Mouse (Mus musculus): ENCODE measurements at regions not wholly inside any gene's neighbourhood (a gene's known extent, or its start where the extent isn't known, plus 50 kb on each side); places are given as distances from the start of the nearest gene placed in this dataset.

DNA sequence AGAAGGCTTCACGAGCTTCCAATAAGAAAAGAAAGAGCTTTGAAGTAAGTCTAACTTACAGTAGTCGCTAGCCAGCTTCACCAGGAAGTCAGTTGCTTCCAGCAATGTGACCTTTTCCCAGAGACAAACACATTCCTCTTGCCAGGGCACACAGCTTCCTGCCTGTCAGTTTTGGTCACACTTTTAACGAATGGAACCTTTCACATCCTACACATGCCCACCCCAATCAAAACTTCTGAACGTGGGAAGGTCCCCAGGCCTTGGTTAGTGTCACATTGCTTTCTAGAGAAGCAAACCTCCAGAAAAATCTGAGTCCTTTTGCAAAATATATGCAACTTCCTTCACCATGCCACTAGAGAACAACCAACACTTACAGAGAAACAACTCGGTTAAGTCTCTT, 165.5 kb upstream of the Krr1 start:
- intact Hi-C loops (cut with DNase I), result no loop called here
- no peak overlapping the region for H3K4me3 ChIP-seq
- no peak overlapping the region for H3K27ac ChIP-seq
- no peak for TF ChIP-seq CTCF (IDR thresholded peaks at IDR 0.05)
- no peak for DNase-seq (ENCODE audit: extremely low spot score in 1 of 2, low spot score in 2 of 2)

DNA sequence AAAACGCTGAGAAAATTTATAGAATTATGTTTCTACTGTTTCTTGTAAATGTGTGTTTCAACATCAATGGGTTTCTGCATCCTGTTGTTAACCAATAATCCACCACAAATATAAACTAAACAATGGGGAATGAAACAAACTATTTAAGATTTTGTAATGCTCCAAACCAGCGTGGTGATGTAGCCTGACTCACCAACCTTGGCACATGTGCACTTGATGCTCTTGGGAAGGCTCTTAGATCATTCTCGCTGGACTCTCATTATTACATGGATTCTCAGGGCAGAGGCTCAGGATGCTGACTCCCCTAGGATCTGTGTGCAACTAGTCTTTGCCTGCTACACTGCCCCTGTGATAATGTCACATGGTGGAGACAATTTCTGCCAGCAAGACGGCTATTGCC, 158.7 kb upstream of the Krr1 start:
- no peak for DNase-seq (ENCODE audit: extremely low spot score in 1 of 2, low spot score in 2 of 2)
- Histone ChIP-seq H3K27ac (no peak overlapping the region), H3K4me3 (no peak overlapping the region)
- no peak for TF ChIP-seq CTCF (IDR thresholded peaks at IDR 0.05)
- intact Hi-C loops (cut with DNase I), result no loop called here

DNA sequence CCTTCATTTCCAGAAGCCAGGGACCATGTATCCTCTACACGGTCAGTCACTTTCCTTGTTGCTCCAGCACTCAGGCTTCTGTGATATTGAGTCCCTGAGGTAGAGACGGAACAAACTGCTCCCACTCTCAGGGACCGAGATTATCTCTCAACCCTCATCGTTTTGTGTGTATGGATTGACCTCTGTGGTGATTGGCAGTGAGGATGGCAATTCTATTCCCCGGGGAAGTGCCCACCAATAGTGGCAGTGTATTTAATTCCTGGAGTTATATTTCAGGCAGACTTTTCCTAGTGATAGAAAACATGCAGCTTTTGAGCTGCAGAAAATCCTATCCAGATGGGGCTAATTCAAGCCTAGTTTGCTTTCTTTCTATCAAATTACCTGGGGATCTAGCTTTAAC, 157.8 kb upstream of the Krr1 start:
- Histone ChIP-seq H3K27ac (no peak overlapping the region), H3K4me3 (no peak overlapping the region)
- no peak for DNase-seq (ENCODE audit: extremely low spot score in 1 of 2, low spot score in 2 of 2)
- no peak for TF ChIP-seq CTCF (IDR thresholded peaks at IDR 0.05)
- intact Hi-C loops (cut with DNase I), result no loop called here

DNA sequence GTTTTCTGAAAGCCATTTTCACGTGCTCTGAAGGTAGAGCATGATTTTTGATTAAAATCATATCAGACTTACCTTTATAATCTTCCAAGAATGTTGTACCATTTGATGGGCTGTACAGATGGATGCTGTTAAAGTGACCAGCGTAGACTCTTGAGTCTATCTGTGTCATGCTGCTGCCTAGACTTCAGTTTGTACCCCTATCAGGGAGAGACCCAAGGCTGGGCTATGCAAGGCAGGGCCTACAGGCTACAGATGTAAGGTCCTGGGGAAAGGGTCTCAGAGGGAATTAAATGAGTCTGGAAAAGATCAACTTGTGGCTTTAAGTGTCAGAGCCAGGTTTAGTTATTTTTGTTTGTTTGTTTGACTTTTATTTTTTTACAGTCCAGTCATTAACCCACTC, 157.3 kb upstream of the Krr1 start:
- TF ChIP-seq CTCF (IDR thresholded peaks at IDR 0.05), result no peak
- intact Hi-C loops (cut with DNase I), result no loop called here
- H3K27ac ChIP-seq, result no peak overlapping the region
- H3K4me3 ChIP-seq, result no peak overlapping the region
- DNase-seq (ENCODE audit: extremely low spot score in 1 of 2, low spot score in 2 of 2), result no peak

DNA sequence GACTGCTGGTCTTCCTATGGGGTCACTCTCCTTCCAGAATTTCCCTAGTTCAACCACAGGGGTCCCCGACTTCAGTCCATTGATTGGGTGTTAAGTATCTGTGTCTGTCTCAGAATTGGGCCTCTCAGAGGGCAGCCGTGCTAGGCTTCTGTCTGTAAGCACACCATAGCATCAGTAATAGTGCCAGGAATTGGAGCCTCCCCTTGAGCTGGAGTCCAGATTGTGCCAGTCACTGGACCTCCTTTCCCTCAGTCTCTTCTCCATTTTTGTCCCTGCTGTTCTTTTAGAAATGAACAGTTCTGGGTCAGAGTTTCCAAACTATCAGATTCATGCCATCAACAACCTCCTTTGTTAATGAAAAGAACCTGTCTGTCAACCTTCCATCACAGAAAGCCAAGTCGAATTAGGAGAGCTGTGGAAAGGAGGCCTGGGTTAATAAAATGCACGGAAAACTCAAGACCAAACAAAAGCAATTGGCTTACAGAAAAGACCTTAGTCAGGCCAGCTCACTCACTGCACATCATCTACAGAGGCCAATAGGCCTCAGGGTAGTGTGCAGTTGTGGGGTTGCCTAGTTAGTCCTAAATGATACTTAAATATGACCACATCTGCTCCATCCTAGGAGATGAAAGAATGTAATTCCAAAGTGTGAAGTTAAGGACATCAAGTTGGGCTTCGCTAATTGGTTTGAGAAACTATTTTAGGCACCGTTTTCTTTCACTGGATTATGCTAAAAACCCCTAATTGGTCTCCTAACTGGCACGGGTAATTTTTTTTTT, 156.5 kb upstream of the Krr1 start:
- intact Hi-C loops (cut with DNase I), result no loop called here

DNA sequence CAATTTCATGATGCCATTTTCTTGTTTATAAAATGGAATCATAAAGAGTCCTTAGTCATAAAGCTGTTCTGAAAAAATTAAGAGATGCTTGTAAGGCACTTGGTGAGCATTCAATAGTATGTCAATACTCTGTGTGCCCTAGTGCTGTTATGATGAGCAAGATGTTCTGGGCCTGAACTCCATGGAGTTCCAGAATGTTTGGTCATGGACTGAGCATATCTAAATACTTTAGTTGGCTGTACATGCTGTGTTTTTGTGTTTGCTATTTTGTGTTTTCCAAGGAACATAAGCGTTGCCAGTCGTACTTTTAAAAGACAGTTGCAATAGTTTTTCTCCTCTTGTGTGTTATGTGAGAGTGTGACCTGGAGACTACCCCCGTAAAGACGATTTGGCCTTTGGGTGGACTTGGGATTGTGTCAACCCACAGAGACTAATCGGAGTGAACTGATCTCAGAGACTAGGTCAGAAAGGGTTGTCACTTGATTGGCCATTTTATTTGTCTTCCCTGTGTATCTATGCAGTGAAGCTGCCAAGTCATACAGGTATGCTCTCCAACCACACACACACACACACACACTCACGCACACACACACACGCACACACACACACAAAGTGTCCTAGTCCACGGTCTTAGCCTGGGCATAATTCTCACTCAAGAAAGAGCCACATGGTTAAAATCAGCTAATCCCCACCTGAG, 152.6 kb upstream of the Krr1 start:
- intact Hi-C loops (cut with DNase I), result no loop called here
- no peak overlapping the region for H3K4me3 ChIP-seq

More for the DNA sequence above, 156.5 kb upstream of the Krr1 start:
- TF ChIP-seq CTCF (IDR thresholded peaks at IDR 0.05), result no peak
- no peak overlapping the region for H3K4me3 ChIP-seq
- DNase-seq (ENCODE audit: extremely low spot score in 1 of 2, low spot score in 2 of 2), result no peak
- no peak overlapping the region for H3K27ac ChIP-seq

DNA sequence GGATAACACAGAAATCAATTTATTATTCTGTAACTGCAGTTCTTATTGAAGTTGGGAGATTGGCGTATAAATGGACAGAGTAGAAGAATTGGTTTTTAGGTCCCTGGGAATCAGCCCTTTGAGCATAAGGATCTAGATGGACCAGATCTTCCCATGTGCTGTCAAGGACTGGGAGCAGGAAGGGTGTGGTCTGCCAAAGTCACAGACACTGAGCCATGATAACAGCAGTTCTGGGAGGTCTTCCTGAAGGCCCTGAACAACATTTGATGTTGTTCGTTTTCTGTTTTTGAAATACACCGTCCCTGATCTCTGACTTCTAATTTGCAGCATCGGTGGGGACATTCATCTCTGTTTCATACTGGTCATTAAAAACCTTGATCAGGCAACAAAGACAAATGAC, 147.6 kb upstream of the Krr1 start:
- TF ChIP-seq CTCF (IDR thresholded peaks at IDR 0.05), result no peak
- H3K4me3 ChIP-seq, result no peak overlapping the region
- H3K27ac ChIP-seq, result no peak overlapping the region
- no peak for DNase-seq (ENCODE audit: extremely low spot score in 1 of 2, low spot score in 2 of 2)
- intact Hi-C loops (cut with DNase I), result no loop called here

More for the DNA sequence above, 152.6 kb upstream of the Krr1 start:
- TF ChIP-seq CTCF (IDR thresholded peaks at IDR 0.05), result no peak
- no peak for DNase-seq (ENCODE audit: extremely low spot score in 1 of 2, low spot score in 2 of 2)
- no peak overlapping the region for H3K27ac ChIP-seq

DNA sequence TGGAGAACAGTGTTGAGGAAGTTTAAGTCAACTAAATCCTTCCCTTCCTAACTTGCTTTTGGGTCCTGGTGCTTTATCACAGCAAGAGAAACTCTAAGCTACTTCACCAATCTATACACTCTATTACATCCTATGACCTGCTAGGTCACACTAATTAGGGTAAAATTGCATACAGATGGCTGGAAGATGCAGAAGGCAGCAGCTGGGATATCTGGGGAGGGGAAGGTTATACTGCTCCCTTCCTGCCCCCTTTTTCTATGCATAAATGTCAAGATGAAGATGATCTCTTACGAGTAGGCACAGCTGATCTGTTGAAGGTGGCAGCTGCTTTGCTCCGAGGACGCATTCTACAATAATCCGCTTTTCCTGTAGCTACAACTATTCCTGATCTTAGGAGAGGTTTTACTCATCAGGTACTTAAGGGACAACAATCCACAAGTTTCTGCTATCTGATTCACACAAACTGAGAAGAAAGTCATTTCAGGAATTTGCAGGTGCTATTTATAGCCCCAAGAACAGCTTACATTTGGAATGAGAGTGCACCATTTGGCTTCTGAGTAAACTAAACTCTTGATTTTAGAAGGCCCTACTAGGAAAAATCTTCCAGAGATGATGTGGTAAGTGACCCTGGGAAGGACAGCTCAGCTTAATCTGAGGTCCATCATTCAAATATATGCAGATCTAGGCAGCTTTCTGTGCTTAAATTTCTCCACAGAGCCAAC, 146.3 kb upstream of the Krr1 start:
- H3K4me3 ChIP-seq, result no peak overlapping the region
- intact Hi-C loops (cut with DNase I), result no loop called here
- no peak for TF ChIP-seq CTCF (IDR thresholded peaks at IDR 0.05)
- no peak for DNase-seq (ENCODE audit: extremely low spot score in 1 of 2, low spot score in 2 of 2)
- no peak overlapping the region for H3K27ac ChIP-seq

DNA sequence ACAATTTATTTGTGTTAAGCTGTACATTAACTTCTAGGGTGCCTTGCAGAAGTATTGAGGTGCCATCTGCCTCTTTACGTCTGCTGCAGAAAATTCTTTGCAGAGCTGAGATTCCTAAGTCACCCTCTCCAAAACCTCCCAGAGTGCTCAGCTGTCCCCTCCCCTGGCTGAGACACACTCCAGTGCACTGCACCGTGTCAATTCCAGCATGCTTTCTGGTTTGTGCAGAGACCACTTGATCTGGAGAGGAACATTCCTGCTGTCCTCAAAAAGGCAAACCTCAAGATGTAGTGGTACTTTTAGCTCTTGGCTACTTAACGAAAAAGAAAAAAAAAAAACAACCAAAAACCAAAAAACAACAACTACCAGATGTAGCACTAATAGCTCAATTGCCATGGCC, 145.2 kb upstream of the Krr1 start:
- TF ChIP-seq CTCF (IDR thresholded peaks at IDR 0.05), result no peak
- H3K27ac ChIP-seq, result no peak overlapping the region
- no peak overlapping the region for H3K4me3 ChIP-seq
- intact Hi-C loops (cut with DNase I), result no loop called here
- DNase-seq (ENCODE audit: extremely low spot score in 1 of 2, low spot score in 2 of 2), result no peak

DNA sequence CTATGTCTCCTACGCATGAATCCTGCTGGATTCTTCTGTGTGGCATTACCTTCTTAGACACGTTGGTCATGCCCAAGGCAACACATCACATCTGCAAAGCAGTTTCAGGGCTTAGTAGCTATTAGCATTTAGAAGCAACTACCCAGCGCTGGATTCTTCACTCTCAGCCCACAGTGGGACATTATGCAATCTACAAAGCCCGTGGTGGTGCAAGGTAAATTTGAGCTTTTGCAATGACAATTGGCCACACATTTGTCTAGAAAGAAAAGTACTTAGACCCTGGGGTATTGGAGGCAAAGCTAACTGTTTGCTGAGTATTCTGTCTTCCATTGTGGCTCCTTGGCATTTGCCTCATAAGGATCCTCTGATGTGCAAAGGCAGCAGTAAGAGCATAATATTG, 144.5 kb upstream of the Krr1 start:
- no peak for DNase-seq (ENCODE audit: extremely low spot score in 1 of 2, low spot score in 2 of 2)
- TF ChIP-seq CTCF (IDR thresholded peaks at IDR 0.05), result no peak
- Histone ChIP-seq H3K27ac (no peak overlapping the region), H3K4me3 (no peak overlapping the region)
- intact Hi-C loops (cut with DNase I), result no loop called here

DNA sequence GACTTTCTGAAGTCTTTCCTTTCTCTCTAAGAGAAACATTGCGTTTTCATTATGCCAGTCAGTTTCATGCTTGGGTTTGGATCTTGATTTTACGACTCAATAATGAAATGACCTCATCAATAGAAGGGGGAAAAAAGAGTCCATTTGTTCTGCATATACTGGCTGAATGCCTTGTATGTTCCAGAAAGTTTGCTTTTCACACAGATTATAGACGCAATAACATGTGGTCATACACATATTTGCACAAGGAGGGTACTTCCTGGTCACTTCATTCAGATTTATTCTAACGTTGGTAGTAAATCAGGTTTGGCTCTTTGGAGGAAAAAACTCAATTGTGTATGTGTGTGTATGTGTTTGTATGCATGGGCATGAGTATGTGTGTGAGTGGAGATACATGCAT, 143.9 kb upstream of the Krr1 start:
- Histone ChIP-seq H3K27ac (no peak overlapping the region), H3K4me3 (no peak overlapping the region)
- intact Hi-C loops (cut with DNase I), result no loop called here
- TF ChIP-seq CTCF (IDR thresholded peaks at IDR 0.05), result no peak
- no peak for DNase-seq (ENCODE audit: extremely low spot score in 1 of 2, low spot score in 2 of 2)

DNA sequence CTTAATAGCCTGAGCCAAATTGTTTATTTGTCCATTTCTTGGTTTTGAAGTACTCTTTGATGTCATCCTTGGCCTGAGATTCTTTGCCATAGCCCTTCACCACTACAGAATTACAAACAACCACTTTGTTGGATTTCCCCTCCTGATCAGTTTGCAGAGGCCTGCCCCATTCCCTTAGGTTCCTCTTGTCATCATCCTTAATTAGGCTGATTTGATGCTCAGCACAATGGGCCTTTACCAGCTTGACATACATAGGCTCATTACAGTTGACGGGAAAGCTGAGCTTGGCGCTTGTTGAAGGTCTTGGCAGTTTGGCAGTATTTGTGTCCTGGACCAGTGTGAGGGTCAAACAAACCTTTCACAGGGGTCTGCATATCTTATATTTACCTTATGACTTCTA, 143.2 kb upstream of the Krr1 start:
- no peak for DNase-seq (ENCODE audit: extremely low spot score in 1 of 2, low spot score in 2 of 2)
- intact Hi-C loops (cut with DNase I), result no loop called here
- TF ChIP-seq CTCF (IDR thresholded peaks at IDR 0.05), result no peak
- Histone ChIP-seq H3K27ac (no peak overlapping the region), H3K4me3 (no peak overlapping the region)

Data from left cerebral cortex, adult 2 months (tissue).